Mouse (Mus musculus) CD4-positive, CD25-positive, alpha-beta regulatory T cell, adult 9 weeks (primary cell): ENCODE results near the gene 4930480E11Rik. TPM values are rescaled to one million over a fixed set of nuclear protein-coding genes. Genes with fewer than 3 reads are reported as not detected.

Experiments
- polyA plus RNA-seq: library from polyadenylated mRNA; unstranded; fragments of 100-300 nt; shearing (Covaris generic); gene quantifications from one replicate; pipeline ENCODE4 v1.2.1, GENCODE M21; 2017

The 4930480E11Rik gene
- polyA plus RNA-seq: not detected

DNA sequence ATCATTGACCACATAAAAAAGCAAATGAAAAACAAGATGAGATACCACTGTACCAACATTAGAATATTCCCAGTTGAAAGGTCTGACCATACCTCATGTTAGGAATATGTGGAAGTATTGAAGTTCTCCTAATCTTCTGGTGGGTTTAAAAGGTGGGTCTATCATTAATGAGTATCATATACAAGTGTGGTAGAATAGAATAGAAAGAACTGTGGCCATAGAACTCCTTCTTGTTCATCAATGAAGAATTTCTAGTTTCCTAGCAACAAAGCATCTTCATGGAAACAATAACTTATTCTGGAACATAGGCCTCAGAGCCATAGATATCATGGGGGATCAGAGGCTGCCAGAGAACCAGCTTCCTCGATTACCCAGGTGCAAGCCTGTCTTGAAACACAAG lies at the start of gene 4930480E11Rik:
Gene 4930480E11Rik, plus strand, starts transcription at position 301 of the 400 bp plus-strand sequence.

Other genes with a start within 250 kb of the 4930480E11Rik start
- gene Gm5938, start 244.2 kb upstream of the 4930480E11Rik start, polyA plus RNA-seq: not detected
- not detected for gene Obp1b, start 182.9 kb upstream of the 4930480E11Rik start, polyA plus RNA-seq
- gene Gm14743, start 123.7 kb upstream of the 4930480E11Rik start, polyA plus RNA-seq: not detected
- gene Prrg1, start 214.3 kb downstream of the 4930480E11Rik start, polyA plus RNA-seq: 7.2 TPM